Mouse (Mus musculus): ENCODE results near the gene Smyd3. TPM values are rescaled to one million over a fixed set of nuclear protein-coding genes. Genes with fewer than 3 reads are reported as not detected.

Gene Smyd3
- total and polyA plus RNA-seq, 3 experiments: 3.5 to 19.4 (median 17.1) TPM

DNA sequence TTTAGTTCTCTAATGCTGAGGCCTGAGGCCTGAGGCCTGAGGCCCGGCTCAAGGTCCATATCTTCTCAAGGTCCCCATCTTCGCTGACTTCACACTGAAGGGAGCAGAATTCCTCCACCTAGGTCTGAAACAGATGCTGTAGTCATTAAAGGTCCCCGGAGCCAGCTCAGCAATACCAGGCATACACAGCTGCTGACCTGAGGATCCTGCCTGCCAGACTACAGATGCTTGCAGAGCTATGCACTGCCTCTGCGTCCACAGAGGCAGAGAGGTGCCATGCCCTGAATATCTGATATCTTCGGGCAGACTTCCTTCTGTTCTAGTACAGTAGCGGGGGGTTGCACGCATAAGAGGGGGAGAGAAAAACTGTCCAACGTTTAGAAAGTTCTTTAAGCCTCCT lies 74.4 kb downstream of the Smyd3 start:
- Histone ChIP-seq H3K9me3 (replicated peaks) (no peaks in the 10 kb centered on the region), H3K4me1 (ENCODE audit: insufficient read depth, low read depth, low read length) (no peaks in the 10 kb centered on the region), H3K36me3 (replicated peaks) (peaks cover 2% of the 10 kb centered on the region), H3K27me3 (ENCODE audit: insufficient read depth, low read length) (no peaks in the 10 kb centered on the region), H3K4me3 (ENCODE audit: low read depth, low read length) (no peak overlapping the region)
- no peak for ATAC-seq (ENCODE audit: extremely low read depth, insufficient number of reproducible peaks, low FRiP score, poor library complexity, severe bottlenecking)
- no peak for DNase-seq (ENCODE audit: low spot score)
- TF ChIP-seq GATA1 (IDR thresholded peaks at IDR 0.05; ENCODE audit: borderline replicate concordance, low read length) (no peak), TAL1 (conservative IDR thresholded peaks at IDR 0.05; ENCODE audit: low read depth, low read length) (no peak), CTCF (IDR thresholded peaks at IDR 0.05; ENCODE audit: low read depth, low read length) (no peak), GATA2 (IDR thresholded peaks at IDR 0.05; ENCODE audit: borderline replicate concordance, low read depth, low read length) (no peak), POLR2AphosphoS5 (IDR thresholded peaks at IDR 0.05; ENCODE audit: insufficient replicate concordance, low read depth, low read length) (no peak)

DNA sequence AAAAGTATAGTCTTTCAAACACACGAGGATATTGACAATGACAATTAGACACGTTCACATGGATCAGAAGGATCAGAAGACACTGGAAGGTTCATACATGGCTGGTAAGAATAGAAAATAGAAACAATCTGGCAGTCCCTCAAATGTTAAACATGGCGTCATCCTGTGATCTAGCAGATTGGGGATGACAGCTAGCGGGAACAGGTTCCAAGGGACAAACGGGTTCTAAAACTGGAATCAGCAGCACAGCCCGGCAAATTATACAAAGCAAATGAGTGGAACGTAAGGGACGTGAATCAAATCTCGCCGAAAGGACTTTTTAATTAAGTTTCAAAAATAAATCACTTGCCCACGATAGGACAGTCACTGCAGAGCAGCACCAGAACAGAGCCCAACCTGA lies 81.2 kb downstream of the Smyd3 start:
- DNase-seq (ENCODE audit: low spot score): no peak
- Histone ChIP-seq H3K4me1 (ENCODE audit: insufficient read depth, low read depth, low read length) (no peaks in the 10 kb centered on the region), H3K27me3 (ENCODE audit: insufficient read depth, low read length) (no peaks in the 10 kb centered on the region), H3K4me3 (ENCODE audit: low read depth, low read length) (no peak overlapping the region), H3K36me3 (replicated peaks) (peaks cover 2% of the 10 kb centered on the region), H3K9me3 (replicated peaks) (no peaks in the 10 kb centered on the region)
- TF ChIP-seq GATA2 (IDR thresholded peaks at IDR 0.05; ENCODE audit: borderline replicate concordance, low read depth, low read length) (no peak), TAL1 (conservative IDR thresholded peaks at IDR 0.05; ENCODE audit: low read depth, low read length) (no peak), POLR2AphosphoS5 (IDR thresholded peaks at IDR 0.05; ENCODE audit: insufficient replicate concordance, low read depth, low read length) (no peak), CTCF (IDR thresholded peaks at IDR 0.05; ENCODE audit: low read depth, low read length) (no peak), GATA1 (IDR thresholded peaks at IDR 0.05; ENCODE audit: borderline replicate concordance, low read length) (no peak)
- no peak for ATAC-seq (ENCODE audit: extremely low read depth, insufficient number of reproducible peaks, low FRiP score, poor library complexity, severe bottlenecking)

DNA sequence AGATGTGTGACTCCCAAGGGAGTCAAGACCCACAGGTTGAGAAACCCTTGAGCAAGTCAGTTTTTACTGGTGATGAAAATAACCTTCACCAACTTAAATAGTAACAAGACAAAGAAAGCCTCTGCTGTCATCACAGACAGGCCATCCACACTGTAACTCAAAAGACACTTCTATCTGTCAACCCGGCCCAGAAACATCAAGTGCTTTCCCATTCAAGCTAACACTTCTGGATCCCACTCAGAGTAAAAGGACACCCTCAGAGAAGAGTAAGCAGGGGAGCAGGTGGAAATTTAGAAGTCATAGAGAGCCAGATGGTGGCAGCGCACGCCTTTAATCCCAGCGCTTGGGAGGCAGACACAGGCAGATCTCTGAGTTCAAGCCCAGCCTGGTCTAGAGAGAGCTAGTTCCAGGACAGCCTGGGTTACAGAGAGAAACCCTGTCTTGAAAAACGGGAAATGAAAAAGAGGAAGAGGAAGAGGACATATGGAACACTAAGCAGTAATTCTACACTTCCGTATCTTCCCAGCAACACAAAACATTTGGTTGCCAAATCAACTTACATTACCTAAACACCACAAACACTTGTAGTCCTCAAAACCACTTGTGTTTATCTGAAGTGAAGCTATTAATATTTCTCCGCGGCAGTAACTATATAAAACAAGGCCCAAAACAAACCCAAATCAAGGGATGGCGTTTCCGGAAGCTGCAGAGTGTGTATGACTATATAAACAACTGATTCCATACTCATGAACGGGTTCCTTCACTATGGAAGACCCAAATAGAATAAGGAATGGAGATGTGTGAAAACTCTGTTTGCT lies 83.2 kb downstream of the Smyd3 start:
- ATAC-seq (ENCODE audit: extremely low read depth, insufficient number of reproducible peaks, low FRiP score, poor library complexity, severe bottlenecking): no peak
- no peaks in the 10 kb centered on the region for H3K9me3 ChIP-seq (replicated peaks)
- H3K4me3 ChIP-seq (ENCODE audit: low read depth, low read length): no peak overlapping the region
- no peaks in the 10 kb centered on the region for H3K27me3 ChIP-seq (ENCODE audit: insufficient read depth, low read length)
- TF ChIP-seq GATA2 (IDR thresholded peaks at IDR 0.05; ENCODE audit: borderline replicate concordance, low read depth, low read length): no peak
- TF ChIP-seq CTCF (IDR thresholded peaks at IDR 0.05; ENCODE audit: low read depth, low read length): no peak
- TF ChIP-seq GATA1 (IDR thresholded peaks at IDR 0.05; ENCODE audit: borderline replicate concordance, low read length): no peak
- no peak for TF ChIP-seq TAL1 (conservative IDR thresholded peaks at IDR 0.05; ENCODE audit: low read depth, low read length)
- no peak for TF ChIP-seq POLR2AphosphoS5 (IDR thresholded peaks at IDR 0.05; ENCODE audit: insufficient replicate concordance, low read depth, low read length)
- no peaks in the 10 kb centered on the region for H3K4me1 ChIP-seq (ENCODE audit: insufficient read depth, low read depth, low read length)
- DNase-seq (ENCODE audit: low spot score): no peak
- H3K36me3 ChIP-seq (replicated peaks): peaks cover 3% of the 10 kb centered on the region

DNA sequence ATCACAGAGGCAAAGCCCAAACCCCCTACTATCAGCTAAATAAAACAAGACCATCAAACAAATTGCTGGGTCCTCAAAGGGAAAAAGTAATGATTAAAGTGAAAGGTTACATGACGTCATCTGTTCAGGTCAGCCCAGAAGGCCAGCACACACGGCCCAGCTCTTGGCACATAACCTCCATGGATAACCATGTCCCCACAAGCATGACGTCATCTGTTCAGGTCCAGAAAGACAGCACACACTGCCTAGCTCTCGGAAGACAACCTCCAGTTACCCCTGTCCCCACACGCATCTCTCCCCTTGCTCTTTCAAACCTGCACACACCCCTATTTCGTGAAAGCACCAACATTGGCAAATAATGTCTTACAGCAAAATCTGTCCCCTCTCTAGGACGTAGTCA lies 84.0 kb downstream of the Smyd3 start:
- TF ChIP-seq TAL1 (conservative IDR thresholded peaks at IDR 0.05; ENCODE audit: low read depth, low read length) (no peak), GATA1 (IDR thresholded peaks at IDR 0.05; ENCODE audit: borderline replicate concordance, low read length) (no peak), POLR2AphosphoS5 (IDR thresholded peaks at IDR 0.05; ENCODE audit: insufficient replicate concordance, low read depth, low read length) (no peak), GATA2 (IDR thresholded peaks at IDR 0.05; ENCODE audit: borderline replicate concordance, low read depth, low read length) (no peak), CTCF (IDR thresholded peaks at IDR 0.05; ENCODE audit: low read depth, low read length) (no peak)
- DNase-seq (ENCODE audit: low spot score) (no peak), ATAC-seq (ENCODE audit: extremely low read depth, insufficient number of reproducible peaks, low FRiP score, poor library complexity, severe bottlenecking) (no peak)
- H3K4me1 ChIP-seq (ENCODE audit: insufficient read depth, low read depth, low read length): no peaks in the 10 kb centered on the region
- H3K27me3 ChIP-seq (ENCODE audit: insufficient read depth, low read length): no peaks in the 10 kb centered on the region
- H3K9me3 ChIP-seq (replicated peaks): no peaks in the 10 kb centered on the region
- H3K36me3 ChIP-seq (replicated peaks): peaks cover 3% of the 10 kb centered on the region
- H3K4me3 ChIP-seq (ENCODE audit: low read depth, low read length): no peak overlapping the region

DNA sequence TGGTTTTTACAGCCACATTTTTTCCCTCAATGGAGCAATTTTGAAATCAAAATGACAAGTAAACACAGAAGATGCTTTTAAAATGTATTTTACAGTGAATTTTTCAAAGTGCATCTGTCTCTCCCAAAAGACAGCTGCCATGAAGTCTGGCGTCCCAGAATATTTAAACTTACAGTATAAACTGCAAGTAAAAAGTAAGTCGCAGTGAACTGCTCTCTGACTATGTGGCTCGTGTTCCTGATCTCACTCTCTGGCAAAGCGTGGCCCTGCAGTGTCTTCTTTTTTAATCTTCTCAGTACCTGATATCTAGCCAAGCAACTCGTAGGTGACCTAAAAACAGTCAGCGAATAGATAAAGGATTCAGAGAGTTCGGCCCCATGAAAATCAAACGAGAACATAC lies 84.5 kb downstream of the Smyd3 start:
- TF ChIP-seq CTCF (IDR thresholded peaks at IDR 0.05; ENCODE audit: low read depth, low read length): no peak
- no peak for TF ChIP-seq TAL1 (conservative IDR thresholded peaks at IDR 0.05; ENCODE audit: low read depth, low read length)
- TF ChIP-seq GATA1 (IDR thresholded peaks at IDR 0.05; ENCODE audit: borderline replicate concordance, low read length): no peak
- no peak for TF ChIP-seq GATA2 (IDR thresholded peaks at IDR 0.05; ENCODE audit: borderline replicate concordance, low read depth, low read length)
- no peak for TF ChIP-seq POLR2AphosphoS5 (IDR thresholded peaks at IDR 0.05; ENCODE audit: insufficient replicate concordance, low read depth, low read length)
- Histone ChIP-seq H3K36me3 (replicated peaks) (peaks cover 3% of the 10 kb centered on the region), H3K4me1 (ENCODE audit: insufficient read depth, low read depth, low read length) (no peaks in the 10 kb centered on the region), H3K27me3 (ENCODE audit: insufficient read depth, low read length) (no peaks in the 10 kb centered on the region), H3K4me3 (ENCODE audit: low read depth, low read length) (no peak overlapping the region), H3K9me3 (replicated peaks) (no peaks in the 10 kb centered on the region)
- DNase-seq (ENCODE audit: low spot score) (no peak), ATAC-seq (ENCODE audit: extremely low read depth, insufficient number of reproducible peaks, low FRiP score, poor library complexity, severe bottlenecking) (no peak)

DNA sequence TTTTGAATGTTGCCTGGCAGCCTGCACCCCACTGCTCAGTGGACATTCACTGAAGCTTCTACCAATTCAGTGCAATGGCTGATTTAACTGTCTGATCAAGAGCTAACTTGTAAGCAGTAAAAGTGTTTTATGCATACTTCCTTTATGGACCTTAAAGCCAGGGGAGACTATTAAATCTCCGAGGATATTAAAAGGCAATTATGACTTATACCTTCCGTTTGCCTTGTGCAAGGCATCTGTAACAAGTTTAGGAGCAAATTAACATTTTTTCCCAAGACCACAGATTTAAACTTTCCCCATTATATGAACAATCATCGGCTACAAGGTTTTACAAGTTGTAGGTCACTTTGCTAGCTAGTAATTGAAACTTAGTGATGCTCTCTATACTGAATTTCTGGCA lies 87.8 kb downstream of the Smyd3 start:
- no peaks in the 10 kb centered on the region for H3K27me3 ChIP-seq (ENCODE audit: insufficient read depth, low read length)
- peaks cover 3% of the 10 kb centered on the region for H3K36me3 ChIP-seq (replicated peaks)
- no peaks in the 10 kb centered on the region for H3K9me3 ChIP-seq (replicated peaks)
- ATAC-seq (ENCODE audit: extremely low read depth, insufficient number of reproducible peaks, low FRiP score, poor library complexity, severe bottlenecking) (no peak), DNase-seq (ENCODE audit: low spot score) (no peak)
- no peak for TF ChIP-seq POLR2AphosphoS5 (IDR thresholded peaks at IDR 0.05; ENCODE audit: insufficient replicate concordance, low read depth, low read length)
- TF ChIP-seq CTCF (IDR thresholded peaks at IDR 0.05; ENCODE audit: low read depth, low read length): no peak
- no peak for TF ChIP-seq GATA1 (IDR thresholded peaks at IDR 0.05; ENCODE audit: borderline replicate concordance, low read length)
- TF ChIP-seq GATA2 (IDR thresholded peaks at IDR 0.05; ENCODE audit: borderline replicate concordance, low read depth, low read length): no peak
- no peak for TF ChIP-seq TAL1 (conservative IDR thresholded peaks at IDR 0.05; ENCODE audit: low read depth, low read length)
- H3K4me3 ChIP-seq (ENCODE audit: low read depth, low read length): no peak overlapping the region
- no peaks in the 10 kb centered on the region for H3K4me1 ChIP-seq (ENCODE audit: insufficient read depth, low read depth, low read length)

All from G1E (cell line).